Mouse (Mus musculus) hindbrain, embryonic 13.5 days (tissue): ENCODE data around the gene Fabp3. TPM values are rescaled to one million over a fixed set of nuclear protein-coding genes. Genes with fewer than 3 reads are reported as not detected.

Source experiments
- ATAC-seq: fragments of 200-750 bp; cut with Nextera tagmentation; 2 replicates; pipeline ENCODE4 v1.8.0; 2017; ENCODE audit warnings: moderate TSS enrichment; ENCODE audit not compliant: low FRiP score
- H3K27ac ChIP-seq: fragments of 300-500 bp; sonication (generic); 2 replicates; pipeline ENCODE4 v1.5.1; 2015; ENCODE audit warnings: inconsistent platforms, mild to moderate bottlenecking, moderate library complexity
- H3K27me3 ChIP-seq: fragments of 300-500 bp; sonication (generic); 2 replicates; pipeline ENCODE4 v1.6.1; 2015; ENCODE audit warnings: mild to moderate bottlenecking, inconsistent platforms
- H3K36me3 ChIP-seq: fragments of 300-500 bp; sonication (generic); 2 replicates; pipeline ENCODE4 v1.6.1; 2015; ENCODE audit warnings: mild to moderate bottlenecking, inconsistent platforms
- H3K4me1 ChIP-seq: fragments of 300-500 bp; sonication (generic); replicated peaks from 2 replicates; pipeline ENCODE4 v1.6.1; 2015; ENCODE audit warnings: inconsistent platforms
- H3K4me2 ChIP-seq: fragments of 300-500 bp; sonication (generic); 2 replicates; pipeline ENCODE4 v1.6.1; 2015; ENCODE audit warnings: inconsistent platforms, mild to moderate bottlenecking, moderate library complexity
- H3K4me3 ChIP-seq: fragments of 300-500 bp; sonication (generic); 2 replicates; pipeline ENCODE4 v1.5.1; 2015; ENCODE audit warnings: mild to moderate bottlenecking, inconsistent platforms
- H3K9ac ChIP-seq: fragments of 300-500 bp; sonication (generic); 2 replicates; pipeline ENCODE4 v1.6.1; 2015; ENCODE audit warnings: mild to moderate bottlenecking, inconsistent platforms
- H3K9me3 ChIP-seq: fragments of 300-500 bp; sonication (generic); 2 replicates; pipeline ENCODE4 v1.6.1; 2016; ENCODE audit warnings: inconsistent platforms
- WGBS: fragments of 180-500 bp; shearing (Covaris S2); methylation state at CpG from one replicate; pipeline ENCODE4 v1.1.7; 2015; 5-methylcytosine and 5-hydroxymethylcytosine counted together
- polyA plus RNA-seq: library from polyadenylated mRNA; unstranded; fragments of >200 nt; fragmentation: Nextera tagmentation; extraction: Ambion mirVana; gene quantifications from 2 replicates; pipeline ENCODE4 v1.2.1, GENCODE M21; 2015

Fabp3 gene
- polyA plus RNA-seq, 1 experiment from 2014 or later, result 148 TPM

DNA sequence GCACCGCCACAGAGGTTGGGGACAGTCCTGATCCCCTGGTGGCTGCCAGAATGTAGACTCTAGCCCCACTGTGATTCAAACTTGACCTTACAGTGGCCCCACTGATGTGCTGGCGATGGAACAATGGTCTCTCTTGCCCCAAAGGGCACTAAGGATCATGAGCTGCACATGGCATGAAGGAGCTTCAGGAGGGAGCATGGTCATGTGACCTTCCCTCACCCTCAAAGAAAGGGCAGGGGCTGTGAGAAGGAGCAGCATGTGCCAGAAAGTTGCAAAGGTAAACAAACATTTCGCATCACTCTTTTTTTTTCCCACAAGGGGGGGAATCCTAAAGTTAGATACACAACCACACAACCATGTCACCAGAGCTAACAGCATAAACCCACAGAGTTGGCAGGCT is 9.7 kb downstream of the Fabp3 start:
- no peak overlapping the region for H3K27ac ChIP-seq
- H3K27me3 ChIP-seq, result no peaks in the 10 kb centered on the region
- H3K9ac ChIP-seq, result no peak overlapping the region
- peaks cover 87% of the 10 kb centered on the region for H3K36me3 ChIP-seq
- H3K4me1 ChIP-seq, result no peaks in the 10 kb centered on the region
- no peaks in the 10 kb centered on the region for H3K9me3 ChIP-seq
- no peak for ATAC-seq
- WGBS, result 61% methylated on average over 3 of the region's 3 CpGs
- H3K4me3 ChIP-seq, result no peak overlapping the region
- H3K4me2 ChIP-seq, result no peak overlapping the region

DNA sequence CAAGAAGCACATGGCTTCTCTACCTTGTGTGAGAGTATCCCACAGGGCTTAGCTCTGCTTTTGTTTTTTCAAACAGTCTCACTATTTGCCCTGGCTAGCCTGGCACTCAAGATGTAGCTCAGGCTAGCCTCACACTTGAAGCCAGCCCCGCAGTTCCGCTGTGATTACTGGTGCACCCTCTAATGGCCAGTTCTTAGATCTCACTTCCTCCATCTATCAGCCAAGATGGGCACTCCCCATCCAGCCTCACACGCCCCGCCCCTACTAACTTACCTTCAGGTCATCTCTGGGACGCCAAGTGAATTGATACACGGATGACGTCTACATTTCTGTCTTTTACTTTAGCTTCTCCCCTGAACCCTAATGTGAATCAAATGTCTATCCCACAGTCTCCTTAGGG is 11.2 kb downstream of the Fabp3 start:
- 86% methylated on average over 7 of the region's 7 CpGs for WGBS
- H3K27me3 ChIP-seq, result no peaks in the 10 kb centered on the region
- ATAC-seq, result no peak

DNA sequence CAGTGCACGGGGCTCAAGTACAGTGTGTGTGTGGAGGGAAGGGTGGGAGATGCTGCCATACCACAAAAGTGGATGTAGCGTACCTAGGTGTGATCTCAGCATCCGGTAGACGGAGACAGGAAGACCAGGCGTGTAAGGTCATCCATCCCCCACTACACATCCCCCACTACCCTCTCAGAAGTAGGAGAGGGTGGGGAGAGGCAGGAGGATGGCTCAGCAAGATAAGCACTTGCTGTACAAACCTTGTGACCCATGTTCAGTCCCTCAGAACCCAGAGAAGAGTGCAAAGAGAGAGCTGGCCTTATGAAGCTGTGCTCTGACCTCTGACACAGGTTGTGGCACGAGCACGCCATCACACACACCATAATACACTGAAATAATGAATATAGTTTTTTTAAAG is 13.2 kb downstream of the Fabp3 start:
- Histone ChIP-seq H3K9ac (no peak overlapping the region), H3K4me1 (no peaks in the 10 kb centered on the region), H3K4me2 (no peak overlapping the region), H3K27ac (no peak overlapping the region), H3K9me3 (no peaks in the 10 kb centered on the region), H3K27me3 (no peaks in the 10 kb centered on the region), H3K36me3 (peaks cover 87% of the 10 kb centered on the region), H3K4me3 (no peak overlapping the region)
- no peak for ATAC-seq
- WGBS, result 95% methylated on average over 7 of the region's 7 CpGs

More for the DNA sequence above, 11.2 kb downstream of the Fabp3 start:
- no peak overlapping the region for H3K4me2 ChIP-seq
- no peak overlapping the region for H3K27ac ChIP-seq
- no peak overlapping the region for H3K4me3 ChIP-seq
- peaks cover 87% of the 10 kb centered on the region for H3K36me3 ChIP-seq
- H3K9me3 ChIP-seq, result no peaks in the 10 kb centered on the region
- no peak overlapping the region for H3K9ac ChIP-seq
- no peaks in the 10 kb centered on the region for H3K4me1 ChIP-seq

DNA sequence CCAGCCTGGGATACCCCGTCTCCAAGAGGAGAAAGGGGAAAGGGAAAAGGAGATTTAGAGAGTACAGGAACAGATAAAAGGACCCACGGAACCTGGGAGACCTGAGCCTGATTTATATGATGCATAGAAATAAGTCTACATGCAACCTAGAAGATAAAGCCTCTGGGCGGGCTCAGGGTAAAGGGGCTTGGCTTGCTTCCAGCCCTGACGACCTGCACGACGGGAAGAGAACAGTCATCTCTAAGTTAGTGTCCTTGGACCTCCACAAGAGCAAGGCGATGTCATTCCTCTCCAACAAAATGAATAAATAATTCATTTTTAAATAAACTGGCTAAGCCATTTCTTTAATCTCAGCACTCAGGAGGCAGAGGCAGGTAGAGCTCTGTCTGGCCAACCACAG is 14.2 kb downstream of the Fabp3 start:
- Histone ChIP-seq H3K36me3 (peaks cover 93% of the 10 kb centered on the region), H3K4me1 (no peaks in the 10 kb centered on the region), H3K27me3 (no peaks in the 10 kb centered on the region), H3K9me3 (no peaks in the 10 kb centered on the region), H3K9ac (no peak overlapping the region), H3K4me3 (no peak overlapping the region), H3K4me2 (no peak overlapping the region), H3K27ac (no peak overlapping the region)
- ATAC-seq, result no peak
- WGBS, result 86% methylated on average over 7 of the region's 7 CpGs

DNA sequence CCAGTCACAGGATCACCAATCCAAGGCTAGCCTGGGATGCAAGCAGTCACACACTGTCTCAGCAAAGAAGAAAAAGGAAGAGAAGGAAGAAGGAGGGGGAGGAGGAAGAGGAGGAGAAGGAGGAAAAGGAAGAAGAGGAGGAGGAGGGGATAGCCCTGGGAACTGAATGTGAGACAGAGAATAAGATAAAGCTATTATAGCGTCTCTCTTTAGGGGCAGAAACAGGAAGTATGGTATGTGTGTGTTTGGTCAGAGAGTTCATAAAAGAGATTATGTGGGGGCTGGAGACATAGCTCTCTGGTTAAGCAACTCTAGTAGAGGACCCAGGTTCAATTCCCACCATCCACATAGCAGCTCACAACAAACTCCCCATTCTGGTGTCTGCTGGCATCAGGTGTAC is 14.8 kb downstream of the Fabp3 start:
- Histone ChIP-seq H3K27me3 (no peaks in the 10 kb centered on the region), H3K9ac (no peak overlapping the region), H3K4me2 (no peak overlapping the region), H3K9me3 (no peaks in the 10 kb centered on the region), H3K4me1 (no peaks in the 10 kb centered on the region), H3K27ac (no peak overlapping the region), H3K36me3 (peaks cover 93% of the 10 kb centered on the region), H3K4me3 (no peak overlapping the region)
- WGBS, result 86% methylated on average over 1 of the region's 1 CpGs
- no peak for ATAC-seq

DNA sequence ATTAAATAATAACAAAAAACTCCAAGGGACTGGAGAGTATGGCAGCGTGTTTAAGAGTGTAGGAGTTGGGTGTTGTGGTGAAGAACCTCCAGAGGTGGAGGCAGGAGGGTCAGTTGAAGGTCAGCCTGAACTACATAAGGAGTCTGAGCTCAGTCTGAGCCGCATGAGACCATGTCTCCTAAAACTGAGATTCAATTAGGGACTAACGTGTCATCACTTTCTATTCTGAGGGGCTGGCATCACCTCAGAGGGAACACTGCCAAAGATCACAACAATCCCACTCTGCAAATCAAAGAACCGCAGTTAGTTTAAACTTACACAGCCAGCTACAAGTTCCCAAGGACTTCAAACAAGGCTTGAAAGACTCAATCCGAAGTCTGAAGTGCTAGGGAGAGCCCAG is 15.2 kb downstream of the Fabp3 start:
- peaks cover 93% of the 10 kb centered on the region for H3K36me3 ChIP-seq
- no peak overlapping the region for H3K4me3 ChIP-seq
- no peak overlapping the region for H3K27ac ChIP-seq
- H3K4me2 ChIP-seq, result no peak overlapping the region
- H3K27me3 ChIP-seq, result no peaks in the 10 kb centered on the region
- H3K9ac ChIP-seq, result no peak overlapping the region
- H3K9me3 ChIP-seq, result no peaks in the 10 kb centered on the region
- 78% methylated on average over 5 of the region's 5 CpGs for WGBS
- ATAC-seq, result no peak
- no peaks in the 10 kb centered on the region for H3K4me1 ChIP-seq

DNA sequence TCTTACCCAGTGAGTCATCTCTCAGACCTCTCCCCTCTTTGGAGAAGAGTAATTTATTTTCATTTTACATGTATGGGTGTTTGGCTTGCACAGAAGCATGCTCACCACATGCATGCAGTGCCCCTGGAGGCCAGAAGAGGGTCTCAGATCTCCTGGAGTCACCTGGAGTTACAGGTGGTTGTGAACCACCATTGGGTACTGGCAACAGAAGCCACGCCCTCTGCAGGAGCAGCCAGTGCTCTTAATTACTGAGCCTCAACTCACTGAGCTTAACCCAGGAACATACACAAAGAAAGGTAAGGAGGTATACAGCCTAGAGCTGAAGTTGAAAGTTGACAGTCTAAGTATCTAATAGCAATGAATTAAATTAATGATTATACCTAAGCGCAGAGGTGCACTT is 17.1 kb downstream of the Fabp3 start:
- ATAC-seq, result no peak
- WGBS, result 91% methylated on average over 2 of the region's 2 CpGs
- Histone ChIP-seq H3K4me3 (no peak overlapping the region), H3K27ac (no peak overlapping the region), H3K36me3 (peaks cover 84% of the 10 kb centered on the region), H3K4me1 (no peaks in the 10 kb centered on the region), H3K9me3 (no peaks in the 10 kb centered on the region), H3K9ac (no peak overlapping the region), H3K27me3 (no peaks in the 10 kb centered on the region), H3K4me2 (no peak overlapping the region)

DNA sequence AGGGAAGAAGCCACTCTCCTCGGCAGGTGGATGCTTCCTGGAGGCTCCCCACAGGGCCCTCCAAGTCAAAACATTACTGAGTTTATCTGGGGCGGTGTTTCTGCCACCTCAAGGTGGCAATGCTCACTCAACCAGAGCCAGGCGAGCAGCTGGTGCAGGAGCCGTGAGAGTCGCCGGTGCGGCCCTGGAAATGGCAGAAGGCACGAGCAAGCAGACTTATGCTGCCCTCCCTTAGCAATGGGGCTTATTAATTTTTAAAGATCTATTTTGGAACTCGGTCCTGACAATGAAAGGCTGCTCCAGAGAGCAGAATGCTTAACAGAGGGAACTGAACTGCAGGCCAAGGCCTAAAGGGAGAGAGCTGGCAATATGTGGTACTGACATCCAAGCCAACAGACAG is 19.0 kb downstream of the Fabp3 start:
- no peaks in the 10 kb centered on the region for H3K9me3 ChIP-seq
- H3K36me3 ChIP-seq, result peaks cover 78% of the 10 kb centered on the region
- H3K4me2 ChIP-seq, result no peak overlapping the region
- 85% methylated on average over 9 of the region's 9 CpGs for WGBS
- ATAC-seq, result no peak
- no peak overlapping the region for H3K9ac ChIP-seq
- H3K4me1 ChIP-seq, result no peaks in the 10 kb centered on the region
- no peak overlapping the region for H3K4me3 ChIP-seq
- no peak overlapping the region for H3K27ac ChIP-seq
- H3K27me3 ChIP-seq, result no peaks in the 10 kb centered on the region

DNA sequence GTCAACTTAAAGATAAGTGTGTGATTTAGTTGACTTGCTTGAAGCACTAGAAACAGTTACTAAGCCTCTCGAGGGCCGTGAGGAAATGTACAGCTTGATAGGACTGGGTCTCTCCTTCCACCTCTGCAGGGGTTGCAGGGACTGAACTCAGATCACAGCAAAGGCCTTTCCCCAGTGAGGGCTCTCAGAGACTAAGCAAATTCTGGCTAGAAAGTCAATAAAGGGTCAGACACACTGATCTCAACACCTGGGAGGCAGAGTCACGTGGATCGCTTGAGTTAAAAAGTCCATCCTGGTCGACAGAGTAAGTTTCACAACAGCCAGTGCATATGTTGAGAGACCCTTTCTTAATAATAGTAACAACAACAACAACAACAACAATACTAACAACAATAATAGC is 27.5 kb downstream of the Fabp3 start:
- no peak overlapping the region for H3K9ac ChIP-seq
- no peaks in the 10 kb centered on the region for H3K27me3 ChIP-seq
- 92% methylated on average over 5 of the region's 5 CpGs for WGBS
- peaks cover 69% of the 10 kb centered on the region for H3K36me3 ChIP-seq
- no peak overlapping the region for H3K27ac ChIP-seq
- H3K4me1 ChIP-seq, result no peaks in the 10 kb centered on the region
- H3K4me2 ChIP-seq, result no peak overlapping the region
- H3K9me3 ChIP-seq, result no peaks in the 10 kb centered on the region
- no peak for ATAC-seq
- no peak overlapping the region for H3K4me3 ChIP-seq

DNA sequence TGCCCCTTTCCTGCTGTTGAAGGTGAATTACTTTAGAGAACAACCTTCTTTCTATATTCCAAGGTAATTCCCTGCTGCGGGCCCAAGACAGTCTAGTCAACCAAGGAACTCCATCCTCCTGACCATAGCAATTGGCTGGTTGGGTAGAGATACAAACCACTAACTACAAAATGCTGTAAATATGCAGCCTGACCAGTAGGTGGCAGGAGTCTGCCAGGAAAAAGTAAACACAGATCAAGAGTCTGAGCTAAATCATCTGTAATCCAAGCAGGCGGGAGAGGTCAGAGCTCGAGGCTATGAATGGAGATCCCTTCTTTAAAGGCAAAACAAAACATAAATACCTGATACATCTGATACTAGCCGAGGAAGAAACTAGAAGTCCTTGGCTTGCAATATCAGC is 33.3 kb downstream of the Fabp3 start:
- WGBS, result 26% methylated on average over 4 of the region's 4 CpGs
- no peak overlapping the region for H3K9ac ChIP-seq
- H3K36me3 ChIP-seq, result peaks cover 58% of the 10 kb centered on the region
- H3K4me1 ChIP-seq, result no peaks in the 10 kb centered on the region
- no peak for ATAC-seq
- H3K27me3 ChIP-seq, result no peaks in the 10 kb centered on the region
- no peak overlapping the region for H3K4me3 ChIP-seq
- H3K9me3 ChIP-seq, result no peaks in the 10 kb centered on the region
- no peak overlapping the region for H3K4me2 ChIP-seq
- no peak overlapping the region for H3K27ac ChIP-seq

DNA sequence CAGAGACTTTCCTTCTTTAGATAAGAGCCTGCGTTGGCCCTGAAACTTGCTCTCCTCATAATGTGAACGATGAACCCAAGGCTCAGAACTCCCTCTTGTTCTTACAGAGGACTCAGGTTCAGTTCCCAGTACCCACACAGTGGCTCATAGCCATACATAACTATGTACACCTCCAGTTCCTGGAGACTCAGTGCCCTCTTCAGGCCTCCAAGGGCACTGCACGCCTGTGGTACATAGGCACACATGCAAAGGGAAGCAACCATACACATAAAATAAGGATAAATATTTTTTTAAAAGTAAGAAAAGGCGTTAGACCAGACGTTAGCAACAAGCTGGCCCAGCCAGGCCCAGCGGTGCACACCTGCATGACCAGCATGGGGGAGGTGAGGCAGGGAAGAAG is 41.3 kb downstream of the Fabp3 start:
- Histone ChIP-seq H3K4me1 (no peaks in the 10 kb centered on the region), H3K4me3 (no peak overlapping the region), H3K9ac (no peak overlapping the region), H3K27ac (no peak overlapping the region), H3K9me3 (no peaks in the 10 kb centered on the region), H3K4me2 (no peak overlapping the region), H3K27me3 (no peaks in the 10 kb centered on the region), H3K36me3 (peaks cover 86% of the 10 kb centered on the region)
- ATAC-seq, result no peak
- 94% methylated on average over 6 of the region's 6 CpGs for WGBS

DNA sequence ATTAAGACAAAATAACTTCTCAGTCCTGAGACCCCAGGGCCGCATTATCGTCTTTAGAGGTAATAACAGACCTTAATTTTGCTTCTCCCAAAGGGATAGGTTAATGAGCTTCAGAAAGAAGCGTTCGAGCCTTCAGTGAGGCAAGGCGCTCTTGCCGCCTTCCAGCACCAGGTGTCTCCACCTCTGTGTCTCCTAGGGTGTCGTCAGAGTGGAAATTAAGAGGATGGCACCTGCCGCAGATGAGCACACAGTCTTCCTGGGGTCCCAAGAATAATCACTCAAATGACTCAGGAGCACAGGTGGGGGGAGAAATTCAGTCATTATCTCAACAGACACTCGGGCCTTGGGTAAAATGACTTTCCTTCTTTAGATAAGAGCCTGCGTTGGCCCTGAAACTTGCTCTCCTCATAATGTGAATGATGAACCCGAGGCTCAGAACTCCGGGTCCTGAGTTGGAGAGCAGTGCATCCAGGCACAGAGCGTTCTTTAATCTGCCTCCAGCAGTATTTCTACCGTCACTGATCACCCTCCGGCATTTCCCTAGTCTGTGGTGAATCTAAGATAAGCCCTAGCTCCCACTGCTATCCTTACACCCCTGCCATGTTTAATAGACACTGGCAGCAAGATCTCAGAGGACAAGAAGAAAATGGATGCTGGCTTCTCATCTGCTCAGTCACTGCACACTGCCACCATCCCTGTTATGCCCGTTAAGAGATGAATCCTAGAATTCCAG is 42.5 kb downstream of the Fabp3 start:
- no peaks in the 10 kb centered on the region for H3K27me3 ChIP-seq
- H3K4me2 ChIP-seq, result no peak overlapping the region
- no peak overlapping the region for H3K27ac ChIP-seq
- H3K4me1 ChIP-seq, result no peaks in the 10 kb centered on the region
- H3K9ac ChIP-seq, result no peak overlapping the region
- ATAC-seq, result no peak
- no peak overlapping the region for H3K4me3 ChIP-seq
- no peaks in the 10 kb centered on the region for H3K9me3 ChIP-seq
- WGBS, result 83% methylated on average over 16 of the region's 16 CpGs
- H3K36me3 ChIP-seq, result peaks cover 78% of the 10 kb centered on the region

DNA sequence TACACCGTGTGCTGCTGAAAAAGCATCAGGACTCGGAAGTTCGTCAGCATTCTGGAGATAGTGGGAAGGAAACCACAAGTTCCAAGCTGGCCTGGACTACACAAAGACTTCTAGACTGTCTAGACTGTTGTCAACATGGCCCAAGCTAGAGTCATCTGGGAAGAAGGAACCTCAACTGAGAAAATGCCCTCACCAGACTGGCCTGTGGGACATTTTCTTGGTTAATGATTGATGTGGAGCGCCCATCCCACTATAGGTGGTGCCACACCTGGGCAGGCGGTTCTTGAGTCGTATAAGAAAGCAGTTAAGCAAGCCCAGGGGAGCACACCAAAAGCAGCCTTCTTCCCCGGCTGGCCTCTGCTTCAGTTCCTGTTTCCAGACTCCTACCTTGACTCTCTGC is 44.2 kb downstream of the Fabp3 start:
- no peaks in the 10 kb centered on the region for H3K27me3 ChIP-seq
- no peak overlapping the region for H3K4me3 ChIP-seq
- 95% methylated on average over 7 of the region's 7 CpGs for WGBS
- H3K36me3 ChIP-seq, result peaks cover 81% of the 10 kb centered on the region
- no peak for ATAC-seq
- H3K27ac ChIP-seq, result no peak overlapping the region
- H3K9me3 ChIP-seq, result no peaks in the 10 kb centered on the region
- H3K9ac ChIP-seq, result no peak overlapping the region
- no peak overlapping the region for H3K4me2 ChIP-seq
- H3K4me1 ChIP-seq, result no peaks in the 10 kb centered on the region
